Mouse (Mus musculus): ENCODE measurements around the gene Birc2. TPM values are rescaled to one million over a fixed set of nuclear protein-coding genes. Genes with fewer than 3 reads are reported as not detected.

Gene Birc2
- total RNA-seq, 2 experiments from 2014 or later, result 28.1 to 30.5 TPM

DNA sequence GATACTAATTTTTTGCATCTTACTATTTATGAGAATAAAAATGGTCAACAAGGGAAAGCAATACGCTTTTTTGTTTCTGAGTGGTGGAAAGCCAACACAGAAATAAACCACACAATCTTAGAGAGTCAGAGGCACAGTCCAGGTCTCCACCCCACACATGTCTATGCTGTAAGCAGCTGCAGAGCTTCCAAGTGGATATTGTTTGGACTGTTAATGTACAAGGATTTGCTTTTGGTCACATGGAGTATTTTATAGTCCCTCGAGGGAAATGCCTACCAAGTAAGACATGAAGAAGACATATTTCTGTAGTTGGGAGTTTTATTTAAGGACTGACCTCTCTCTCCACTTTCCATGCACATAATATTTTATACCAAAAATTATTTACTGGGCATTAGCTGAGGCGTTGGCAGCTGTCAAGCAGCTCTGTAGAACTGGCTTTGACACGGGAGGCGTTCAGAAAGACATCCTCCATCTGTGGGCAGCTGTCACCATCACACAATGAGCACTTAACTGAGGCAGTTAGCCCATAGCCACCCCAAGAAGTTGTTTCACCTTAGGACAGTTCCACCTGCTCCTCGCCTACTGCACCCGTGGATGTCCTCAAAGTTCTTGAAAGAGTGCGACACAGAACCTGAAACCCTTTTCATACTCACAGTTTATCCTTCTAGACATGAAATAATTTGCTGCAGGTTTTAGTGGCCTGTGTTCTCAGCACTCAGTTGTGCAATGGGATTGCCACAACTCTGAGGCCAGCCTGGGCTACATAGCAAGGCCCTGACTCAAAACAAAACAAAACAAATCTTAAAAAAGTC is 46.9 kb downstream of the Birc2 start:
- intact Hi-C loops (cut with DNase I), result no loop called here
- no peak for DNase-seq

- intact Hi-C loops (cut with DNase I), result no loop called here
- DNase-seq, result no peak
Observed at GRCm38 (mm10) chr9:7788411-7788810, 48.5 kb downstream of the Birc2 start.

GRCm38 (mm10) chr9:7786086-7786485 is 50.8 kb downstream of the Birc2 start:
- intact Hi-C loops (cut with DNase I), result no loop called here
- no peak for DNase-seq

DNA sequence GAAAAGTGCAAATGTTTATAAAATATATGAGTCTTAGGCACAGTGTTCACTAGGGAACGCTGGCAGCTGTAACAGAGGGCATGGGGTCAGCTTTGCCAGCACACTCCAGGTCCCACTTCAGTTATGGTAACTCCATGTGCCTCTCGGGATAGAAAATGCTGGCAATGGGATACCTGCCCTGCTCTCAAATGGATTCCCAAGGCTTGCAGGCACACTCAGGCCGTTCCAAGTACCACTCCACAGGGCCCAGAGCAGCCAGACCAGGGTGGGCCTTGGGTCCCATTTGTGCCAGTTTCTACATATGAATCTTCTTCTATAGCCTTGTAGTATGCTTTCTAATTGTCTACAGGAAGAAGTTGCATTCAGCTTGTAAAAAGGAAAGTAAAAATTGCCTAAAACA is 51.5 kb downstream of the Birc2 start:
- DNase-seq, result no peak
- intact Hi-C loops (cut with DNase I), result no loop called here

DNA sequence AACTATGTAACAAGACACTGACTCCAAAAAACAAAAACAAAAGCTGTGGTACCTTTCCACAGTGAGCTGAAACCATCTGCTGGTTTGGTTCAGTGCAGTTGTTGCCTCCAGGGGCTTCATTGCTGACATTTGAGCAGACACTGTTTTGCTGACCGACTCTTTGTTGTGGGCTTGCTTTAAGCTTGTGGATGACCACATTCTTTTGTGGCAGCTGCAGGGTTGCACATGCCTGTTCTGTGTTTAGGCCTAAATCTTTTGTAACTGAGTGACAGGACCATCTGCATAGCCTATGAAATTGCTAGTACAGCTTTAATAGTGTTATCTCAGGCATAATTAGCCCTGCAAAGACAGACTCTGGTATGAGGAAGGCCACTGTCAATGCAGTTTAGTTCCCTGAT is 52.2 kb downstream of the Birc2 start:
- intact Hi-C loops (cut with DNase I), result no loop called here
- no peak for DNase-seq

DNA sequence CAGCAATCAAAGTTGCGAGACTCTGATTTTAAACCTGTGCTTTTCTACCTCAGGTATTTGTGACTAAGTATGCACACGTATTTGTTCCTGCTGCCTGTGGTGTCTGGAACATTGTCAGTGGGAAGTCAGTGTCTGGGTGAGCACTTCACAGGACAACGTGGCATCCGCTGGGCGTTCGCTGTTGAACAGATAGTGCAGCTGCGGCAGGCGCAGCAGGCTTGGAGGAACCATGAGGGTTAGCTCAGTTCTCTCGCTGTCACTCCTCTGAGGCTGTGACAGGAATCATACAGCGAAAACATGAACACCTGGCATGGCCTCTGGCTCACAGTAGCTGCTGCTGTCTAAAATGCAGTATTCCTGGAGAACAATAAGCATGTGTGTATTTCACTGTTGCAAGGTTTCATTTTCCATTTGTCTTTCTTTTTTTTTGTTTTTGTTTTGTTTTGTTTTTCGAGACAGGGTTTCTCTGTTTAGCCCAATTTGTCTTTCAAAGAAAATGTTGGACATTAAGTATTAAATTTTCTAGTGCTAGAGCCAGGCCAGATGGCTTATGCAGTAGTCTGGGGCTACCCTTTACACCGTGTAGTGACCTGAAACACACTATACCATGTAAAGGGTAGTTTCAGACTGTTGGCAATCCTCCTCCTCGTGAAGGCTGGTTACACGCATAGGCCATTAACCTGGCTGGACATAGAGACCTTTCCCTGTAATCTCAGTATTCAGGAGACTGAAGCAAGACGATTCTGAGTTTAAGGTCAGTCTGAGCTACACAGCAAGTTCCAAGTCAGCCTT is 52.8 kb downstream of the Birc2 start:
- DNase-seq, result no peak
- intact Hi-C loops (cut with DNase I), result no loop called here

- intact Hi-C loops (cut with DNase I), result no loop called here
- DNase-seq, result no peak
Observed at GRCm38 (mm10) chr9:7780250-7781150, 56.4 kb downstream of the Birc2 start.

- no peak for DNase-seq
- intact Hi-C loops (cut with DNase I), result no loop called here
Observed at GRCm38 (mm10) chr9:7779786-7780185, 57.1 kb downstream of the Birc2 start.

- intact Hi-C loops (cut with DNase I), result no loop called here
- no peak for DNase-seq
Observed at GRCm38 (mm10) chr9:7778771-7779170, 58.1 kb downstream of the Birc2 start.

- no peak for DNase-seq
- intact Hi-C loops (cut with DNase I), result no loop called here
Observed at GRCm38 (mm10) chr9:7777652-7778051, 59.2 kb downstream of the Birc2 start.

- intact Hi-C loops (cut with DNase I), result no loop called here
- no peak for DNase-seq
Observed at GRCm38 (mm10) chr9:7776940-7777339, 59.9 kb downstream of the Birc2 start.

DNA sequence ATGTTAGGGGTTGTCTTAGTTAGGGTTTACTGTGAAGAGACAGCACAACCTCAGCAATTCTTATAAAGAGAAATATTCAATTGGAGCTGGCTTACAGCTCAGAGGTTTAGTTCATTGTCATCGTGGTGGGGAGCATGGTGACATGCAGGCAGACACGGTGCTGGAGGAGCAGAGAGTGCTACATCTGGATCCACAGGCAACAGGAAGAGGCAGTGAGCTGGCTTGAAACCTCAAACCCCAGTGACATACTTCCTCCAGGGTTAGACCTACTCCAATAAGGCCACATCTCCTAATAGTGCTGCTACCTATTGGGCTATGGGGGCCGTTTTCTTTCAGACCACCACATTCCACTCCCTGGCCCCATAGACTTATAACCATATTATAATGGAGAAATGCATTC is 60.9 kb downstream of the Birc2 start:
- intact Hi-C loops (cut with DNase I), result no loop called here
- DNase-seq, result no peak

DNA sequence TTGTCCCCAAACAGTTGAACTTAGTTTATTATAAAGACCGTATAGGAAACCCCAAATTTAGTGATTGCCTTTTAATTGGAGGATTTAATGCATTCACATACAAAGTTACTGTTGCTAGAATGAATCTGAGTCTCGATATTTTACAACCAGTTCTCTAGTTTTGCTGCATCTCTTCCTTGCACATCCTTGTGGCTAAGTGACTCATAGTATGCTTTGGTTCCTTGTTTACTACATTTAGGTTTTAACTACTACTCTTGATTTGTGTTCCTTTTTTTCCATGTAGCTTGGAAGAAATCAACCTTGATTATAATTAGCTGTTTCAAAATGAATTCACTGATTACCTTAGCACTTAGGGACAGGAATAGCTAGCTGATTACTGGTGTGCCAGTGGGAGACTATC is 61.9 kb downstream of the Birc2 start:
- intact Hi-C loops (cut with DNase I), result no loop called here
- no peak for DNase-seq

DNA sequence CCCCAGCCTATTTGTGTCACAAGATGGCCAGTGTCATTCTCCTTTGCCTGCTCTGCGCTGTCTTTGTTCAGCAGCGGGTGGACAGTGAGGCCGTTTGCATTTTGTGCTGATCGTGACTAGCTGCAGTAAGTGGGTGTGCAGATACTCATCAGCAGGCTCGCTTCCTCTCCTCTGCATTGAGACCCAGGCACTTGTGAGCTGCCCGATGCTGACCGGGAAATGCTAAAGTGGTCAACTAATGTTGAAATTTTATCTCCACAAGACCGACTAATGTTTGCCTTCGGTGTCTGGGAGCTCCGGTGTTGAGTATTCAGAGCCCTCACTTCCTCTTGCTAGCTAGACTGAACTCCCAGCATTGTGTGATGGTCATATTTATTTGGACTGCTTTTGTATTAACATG is 62.3 kb downstream of the Birc2 start:
- DNase-seq, result no peak
- intact Hi-C loops (cut with DNase I), result no loop called here

- DNase-seq, result no peak
- intact Hi-C loops (cut with DNase I), result no loop called here
Observed at GRCm38 (mm10) chr9:7773686-7774085, 63.2 kb downstream of the Birc2 start.

GRCm38 (mm10) chr9:7772773-7773454 is 64.0 kb downstream of the Birc2 start:
- intact Hi-C loops (cut with DNase I), result no loop called here
- DNase-seq, result no peak

DNA sequence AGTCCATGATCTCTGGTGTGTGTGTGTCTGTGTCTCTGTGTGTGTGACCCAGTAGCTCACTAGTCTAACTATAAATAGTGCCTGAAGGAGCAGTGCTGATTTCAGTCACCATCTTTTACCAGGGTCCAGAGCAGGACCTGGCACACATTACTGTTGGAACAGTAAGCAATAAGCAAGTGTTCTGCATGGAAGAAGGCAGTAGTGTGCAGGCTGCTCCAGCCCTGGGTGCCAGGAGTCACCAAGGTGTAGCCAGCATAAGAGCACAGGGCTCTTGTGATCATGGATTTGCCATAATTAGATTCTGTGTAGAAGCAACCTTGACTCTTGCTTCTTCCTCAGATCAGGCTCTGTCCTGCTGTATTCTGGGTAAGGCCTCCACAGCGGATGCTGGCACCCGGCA is 64.5 kb downstream of the Birc2 start:
- intact Hi-C loops (cut with DNase I), result no loop called here
- DNase-seq, result no peak

- DNase-seq, result no peak
- intact Hi-C loops (cut with DNase I), result no loop called here
Observed at GRCm38 (mm10) chr9:7769491-7769890, 67.4 kb downstream of the Birc2 start.

DNA sequence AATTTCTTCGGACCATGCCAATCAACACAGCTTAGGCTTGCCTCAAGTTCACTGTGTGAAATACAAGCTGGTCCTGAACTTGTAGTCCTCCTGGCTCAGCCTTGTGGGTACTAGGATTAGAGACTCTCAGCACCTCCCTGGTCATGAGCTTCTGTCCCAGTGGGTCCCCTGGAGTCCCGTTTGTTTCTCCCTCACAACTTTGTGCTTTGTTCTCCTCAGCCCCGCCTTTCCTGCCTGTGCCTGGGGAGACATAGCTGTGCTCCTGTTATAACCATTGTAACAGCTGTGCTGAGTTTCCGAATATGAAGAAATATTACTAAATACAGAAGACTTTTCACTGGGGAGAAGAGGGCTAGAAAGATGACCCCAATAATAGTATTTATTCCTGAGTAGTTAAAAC is 67.8 kb downstream of the Birc2 start:
- intact Hi-C loops (cut with DNase I), result no loop called here
- DNase-seq, result no peak
